Mouse (Mus musculus) neural tube, embryonic 12.5 days (tissue): ENCODE results near the gene Myl6b. TPM values are rescaled to one million over a fixed set of nuclear protein-coding genes. Genes with fewer than 3 reads are reported as not detected.
A peak's percentile ranks its signal among the peaks of the same experiment; 100 is the strongest.

Experiments used
- ATAC-seq: fragments of 200-750 bp; cut with Nextera tagmentation; 2 replicates; pipeline ENCODE4 v1.8.0; 2017; ENCODE audit warnings: low read depth, mild to moderate bottlenecking, moderate TSS enrichment, moderate library complexity; ENCODE audit not compliant: low FRiP score
- H3K27ac ChIP-seq: fragments of 300-500 bp; sonication (generic); 2 replicates; pipeline ENCODE4 v1.5.1; 2016
- H3K27me3 ChIP-seq: fragments of 300-500 bp; sonication (generic); replicated peaks from 2 replicates; pipeline ENCODE4 v1.6.1; 2016; ENCODE audit warnings: mild to moderate bottlenecking
- H3K36me3 ChIP-seq: fragments of 300-500 bp; sonication (generic); 2 replicates; pipeline ENCODE4 v1.6.1; 2016; ENCODE audit warnings: mild to moderate bottlenecking
- H3K4me1 ChIP-seq: fragments of 300-500 bp; sonication (generic); 2 replicates; pipeline ENCODE4 v1.6.1; 2016
- H3K4me2 ChIP-seq: fragments of 300-500 bp; sonication (generic); replicated peaks from 2 replicates; pipeline ENCODE4 v1.6.1; 2016; ENCODE audit warnings: mild to moderate bottlenecking
- H3K4me3 ChIP-seq: fragments of 300-500 bp; sonication (generic); 2 replicates; pipeline ENCODE4 v1.5.1; 2016
- H3K9ac ChIP-seq: fragments of 300-500 bp; sonication (generic); 2 replicates; pipeline ENCODE4 v1.6.1; 2016; ENCODE audit warnings: mild to moderate bottlenecking
- H3K9me3 ChIP-seq: fragments of 300-500 bp; sonication (generic); 2 replicates; pipeline ENCODE4 v1.6.1; 2016; ENCODE audit warnings: mild to moderate bottlenecking
- WGBS: fragments of 180-500 bp; shearing (Covaris S2); methylation state at CpG from one replicate; pipeline ENCODE4 v1.1.7; 2016; 5-methylcytosine and 5-hydroxymethylcytosine counted together
- polyA plus RNA-seq: library from polyadenylated mRNA; unstranded; fragments of >200 nt; fragmentation: Nextera tagmentation; extraction: Ambion mirVana; gene quantifications from 2 replicates; pipeline ENCODE4 v1.2.1, GENCODE M21; 2016

Gene Myl6b
- polyA plus RNA-seq, 1 experiment from 2014 or later = 3.1 TPM

- no peak overlapping the region for H3K27ac ChIP-seq
- no peaks in the 10 kb centered on the region for H3K9me3 ChIP-seq
- no peaks in the 10 kb centered on the region for H3K27me3 ChIP-seq
- H3K4me2 ChIP-seq = no peak overlapping the region
- peaks cover 32% of the 10 kb centered on the region for H3K4me1 ChIP-seq
- peaks cover 64% of the 10 kb centered on the region for H3K36me3 ChIP-seq
- WGBS = 81% methylated on average over 5 of the region's 5 CpGs
- H3K9ac ChIP-seq = no peak overlapping the region
- no peak for ATAC-seq
- no peak overlapping the region for H3K4me3 ChIP-seq
These were observed 8.3 kb downstream of the Myl6b start for GRCm38 (mm10) chr10:128490232-128490631.

GRCm38 (mm10) chr10:128489785-128490184 is 8.7 kb downstream of the Myl6b start:
- Histone ChIP-seq H3K4me3 (no peak overlapping the region), H3K4me2 (no peak overlapping the region), H3K4me1 (peaks cover 28% of the 10 kb centered on the region), H3K9ac (no peak overlapping the region), H3K27me3 (no peaks in the 10 kb centered on the region), H3K9me3 (no peaks in the 10 kb centered on the region), H3K27ac (no peak overlapping the region), H3K36me3 (peaks cover 65% of the 10 kb centered on the region)
- 63% methylated on average over 4 of the region's 4 CpGs for WGBS
- no peak for ATAC-seq

DNA sequence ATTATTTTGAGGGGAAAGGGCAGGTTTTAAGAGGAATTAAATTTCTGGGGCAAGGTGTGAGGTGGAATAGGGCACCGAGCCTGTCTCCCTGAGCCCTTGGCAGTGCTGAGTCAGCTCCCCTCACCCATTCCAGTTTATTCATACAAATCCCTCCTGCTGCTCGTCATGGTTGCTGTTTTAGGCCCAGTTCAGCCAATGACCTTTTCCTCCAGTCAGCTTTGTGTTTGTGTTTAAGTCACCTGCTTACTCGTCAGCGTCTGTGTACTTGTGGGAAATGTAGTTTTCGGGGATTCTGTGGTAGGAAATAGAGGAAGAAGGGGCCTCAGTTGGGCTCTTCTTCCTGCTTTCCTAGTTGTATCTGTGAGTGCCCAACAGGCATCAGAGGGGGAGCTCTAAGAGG is 9.1 kb downstream of the Myl6b start:
- H3K9ac ChIP-seq = no peak overlapping the region
- no peak overlapping the region for H3K4me2 ChIP-seq
- ATAC-seq = no peak
- peaks cover 24% of the 10 kb centered on the region for H3K4me1 ChIP-seq
- H3K9me3 ChIP-seq = no peaks in the 10 kb centered on the region
- no peak overlapping the region for H3K27ac ChIP-seq
- peaks cover 68% of the 10 kb centered on the region for H3K36me3 ChIP-seq
- H3K4me3 ChIP-seq = no peak overlapping the region
- H3K27me3 ChIP-seq = no peaks in the 10 kb centered on the region
- WGBS = 69% methylated on average over 5 of the region's 5 CpGs

- H3K4me3 ChIP-seq = no peak overlapping the region
- ATAC-seq = no peak
- H3K4me2 ChIP-seq = no peak overlapping the region
- H3K27me3 ChIP-seq = no peaks in the 10 kb centered on the region
- H3K4me1 ChIP-seq = peaks cover 22% of the 10 kb centered on the region
- 0 out of 2 replicates have a peak overlapping the region, but pooled peaks have one; percentile 18 for H3K9ac ChIP-seq
- no peak overlapping the region for H3K27ac ChIP-seq
- H3K36me3 ChIP-seq = peaks cover 74% of the 10 kb centered on the region
- 85% methylated on average over 4 of the region's 4 CpGs for WGBS
- H3K9me3 ChIP-seq = no peaks in the 10 kb centered on the region
These were observed 9.7 kb downstream of the Myl6b start for GRCm38 (mm10) chr10:128488776-128489175.

DNA sequence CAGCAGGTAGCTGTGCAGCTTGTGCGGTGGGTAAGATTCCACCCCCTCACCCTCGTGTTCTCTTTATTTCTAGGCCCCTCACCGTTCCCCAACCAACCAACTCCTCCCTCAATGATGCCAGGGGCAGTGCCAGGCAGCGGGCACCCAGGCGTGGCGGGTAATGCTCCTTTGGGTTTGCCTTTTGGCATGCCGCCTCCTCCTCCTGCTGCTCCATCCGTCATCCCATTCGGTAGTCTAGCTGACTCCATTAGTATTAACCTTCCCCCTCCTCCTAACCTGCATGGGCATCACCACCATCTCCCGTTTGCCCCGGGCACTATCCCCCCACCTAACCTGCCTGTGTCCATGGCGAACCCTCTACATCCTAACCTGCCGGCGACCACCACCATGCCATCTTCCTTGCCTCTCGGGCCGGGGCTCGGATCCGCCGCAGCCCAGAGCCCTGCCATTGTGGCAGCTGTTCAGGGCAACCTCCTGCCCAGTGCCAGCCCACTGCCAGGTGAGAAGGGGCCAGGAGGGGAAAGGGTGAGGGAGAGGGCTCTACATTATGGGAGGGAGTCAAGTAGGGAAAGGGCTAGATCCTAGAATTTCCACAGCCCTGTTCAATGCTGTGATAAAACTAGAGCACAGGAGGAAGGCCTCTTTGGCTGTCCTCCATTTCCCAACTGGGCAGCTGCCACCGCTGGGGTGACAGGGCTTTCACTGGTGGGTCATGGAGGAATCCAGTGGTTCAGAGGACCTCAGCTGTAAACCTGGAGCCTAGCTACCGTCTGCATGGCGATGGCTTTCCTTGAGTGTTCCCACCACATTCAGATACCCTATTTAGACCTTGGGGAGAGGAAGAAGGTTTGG is 10.4 kb downstream of the Myl6b start:
- Histone ChIP-seq H3K36me3 (peaks cover 81% of the 10 kb centered on the region), H3K27ac (no peak overlapping the region), H3K4me2 (no peak overlapping the region), H3K9me3 (no peaks in the 10 kb centered on the region), H3K27me3 (no peaks in the 10 kb centered on the region), H3K4me3 (no peak overlapping the region), H3K4me1 (peaks cover 22% of the 10 kb centered on the region), H3K9ac (no peak overlapping the region)
- no peak for ATAC-seq
- 94% methylated on average over 22 of the region's 22 CpGs for WGBS

- Histone ChIP-seq H3K9me3 (no peaks in the 10 kb centered on the region), H3K36me3 (peaks cover 92% of the 10 kb centered on the region), H3K9ac (no peak overlapping the region), H3K27me3 (no peaks in the 10 kb centered on the region), H3K4me3 (no peak overlapping the region), H3K4me1 (peaks cover 6% of the 10 kb centered on the region), H3K27ac (no peak overlapping the region), H3K4me2 (no peak overlapping the region)
- WGBS = 94% methylated on average over 7 of the region's 7 CpGs
- no peak for ATAC-seq
These were observed 12.1 kb downstream of the Myl6b start for GRCm38 (mm10) chr10:128486370-128486769.

GRCm38 (mm10) chr10:128474366-128474765 is 24.1 kb downstream of the Myl6b start:
- Histone ChIP-seq H3K27me3 (no peaks in the 10 kb centered on the region), H3K36me3 (peaks cover 91% of the 10 kb centered on the region), H3K9ac (no peak overlapping the region), H3K4me2 (no peak overlapping the region), H3K27ac (no peak overlapping the region), H3K4me3 (no peak overlapping the region), H3K9me3 (no peaks in the 10 kb centered on the region), H3K4me1 (no peaks in the 10 kb centered on the region)
- no peak for ATAC-seq
- WGBS = 90% methylated on average over 12 of the region's 12 CpGs

- H3K9me3 ChIP-seq = no peaks in the 10 kb centered on the region
- no peaks in the 10 kb centered on the region for H3K27me3 ChIP-seq
- 2% methylated on average over 5 of the region's 5 CpGs for WGBS
- peak overlapping the region; percentile 97 for H3K4me3 ChIP-seq
- H3K9ac ChIP-seq = peak overlapping the region; percentile 99
- peaks cover 32% of the 10 kb centered on the region for H3K36me3 ChIP-seq
- no peak overlapping the region; the same call in 1 of the 2 replicates for H3K27ac ChIP-seq
- peak overlapping the region; percentile 80 for H3K4me2 ChIP-seq
- ATAC-seq = no peak
- H3K4me1 ChIP-seq = peaks cover 12% of the 10 kb centered on the region
These were observed 38.2 kb downstream of the Myl6b start for GRCm38 (mm10) chr10:128460270-128460630.

DNA sequence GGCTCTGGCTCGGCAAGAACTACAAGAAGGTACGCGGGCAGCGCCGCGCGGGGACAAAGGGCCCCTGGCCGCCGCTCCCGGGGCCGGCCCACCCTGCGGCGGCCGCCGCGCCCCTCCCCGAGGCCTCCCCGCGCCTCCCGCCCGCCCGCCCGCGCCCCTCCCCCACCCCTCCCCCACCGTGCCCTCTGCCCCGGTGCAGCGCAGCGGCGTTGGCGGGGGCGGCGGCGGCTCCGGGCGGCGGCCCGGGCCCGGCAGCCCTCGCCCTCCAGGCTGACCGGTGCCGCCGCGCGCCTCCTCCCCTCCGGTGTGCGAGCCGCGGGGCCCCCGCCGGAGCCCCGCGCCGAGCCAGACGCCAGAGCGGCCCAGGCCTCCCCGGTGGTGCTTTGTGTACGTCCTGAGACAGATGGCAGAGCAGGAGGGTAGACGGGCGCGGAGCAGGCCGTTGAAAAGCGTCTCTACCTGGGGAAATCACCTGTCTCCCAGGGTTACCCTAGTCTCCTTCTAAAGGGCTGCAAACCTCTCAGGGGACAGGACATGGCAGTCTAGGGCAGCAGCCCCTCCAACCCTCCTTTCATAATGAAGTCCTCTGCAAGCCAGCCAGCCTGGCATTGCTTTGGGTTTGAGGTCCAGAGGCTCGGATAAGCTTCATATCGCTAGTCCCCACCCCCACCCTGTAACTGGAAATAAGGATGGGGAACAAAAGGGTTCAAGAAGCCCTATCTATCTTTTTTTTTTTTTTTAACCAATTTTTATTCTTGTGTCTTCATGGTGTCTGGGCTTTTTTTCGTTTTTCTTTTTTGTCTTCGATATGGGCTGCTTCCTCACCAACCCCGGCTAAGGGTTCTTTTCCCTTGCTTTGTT is 38.8 kb downstream of the Myl6b start:
- Histone ChIP-seq H3K4me1 (peaks cover 12% of the 10 kb centered on the region), H3K9ac (peak overlapping the region; percentile 99), H3K4me2 (peak overlapping the region; percentile 80), H3K36me3 (peaks cover 28% of the 10 kb centered on the region), H3K4me3 (peak overlapping the region; percentile 97), H3K27ac (peak overlapping the region; percentile 95), H3K9me3 (no peaks in the 10 kb centered on the region), H3K27me3 (no peaks in the 10 kb centered on the region)
- WGBS = 2% methylated on average over 44 of the region's 67 CpGs
- peak; percentile 45 for ATAC-seq

DNA sequence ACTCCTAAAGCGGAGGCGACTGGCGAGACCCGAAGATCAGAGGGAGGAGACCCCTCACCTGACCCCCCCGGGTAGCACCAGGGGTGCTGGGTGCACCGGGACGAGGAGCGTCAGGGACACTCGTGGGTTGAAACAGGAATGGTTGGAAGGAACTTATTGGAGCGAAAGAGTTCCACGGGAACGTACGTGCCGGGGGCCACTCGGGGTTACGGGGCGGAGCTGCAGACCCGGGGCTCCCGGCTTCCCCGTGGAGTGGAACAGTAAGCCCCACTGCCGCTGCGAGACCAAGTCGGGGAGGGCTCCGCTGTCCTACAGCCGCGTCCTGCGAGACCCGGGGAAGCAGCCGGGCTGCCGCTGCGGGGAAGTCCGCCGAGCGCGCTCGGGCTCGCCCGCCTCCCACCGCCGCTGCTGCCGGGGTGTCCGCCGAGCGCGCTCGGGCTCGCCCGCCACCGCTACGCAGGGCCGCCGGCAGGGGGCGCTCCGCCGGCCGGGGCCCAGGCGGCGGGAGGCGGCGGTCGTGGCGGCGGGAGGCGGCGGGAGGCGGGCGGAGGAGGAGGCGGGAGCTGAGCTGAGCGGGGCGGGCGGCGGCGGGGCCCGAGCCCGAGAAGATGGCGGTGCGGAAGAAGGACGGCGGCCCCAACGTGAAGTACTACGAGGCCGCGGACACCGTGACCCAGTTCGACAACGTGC is 39.6 kb downstream of the Myl6b start, which contains the start of gene Smarcc2:
TSS of gene Smarcc2 (plus strand) at position 530 of the 690 bp plus-strand sequence.
- ATAC-seq = peak; percentile 82
- Histone ChIP-seq H3K36me3 (peaks cover 20% of the 10 kb centered on the region), H3K27me3 (no peaks in the 10 kb centered on the region), H3K4me2 (peak within 1 kb of the TSS; percentile 80), H3K27ac (peak within 1 kb of the TSS; percentile 95), H3K9ac (peak within 1 kb of the TSS; percentile 99), H3K9me3 (no peaks in the 10 kb centered on the region), H3K4me3 (peak within 1 kb of the TSS; percentile 97), H3K4me1 (peaks cover 12% of the 10 kb centered on the region)
- under 1% methylated on average over 84 of the region's 86 CpGs for WGBS

DNA sequence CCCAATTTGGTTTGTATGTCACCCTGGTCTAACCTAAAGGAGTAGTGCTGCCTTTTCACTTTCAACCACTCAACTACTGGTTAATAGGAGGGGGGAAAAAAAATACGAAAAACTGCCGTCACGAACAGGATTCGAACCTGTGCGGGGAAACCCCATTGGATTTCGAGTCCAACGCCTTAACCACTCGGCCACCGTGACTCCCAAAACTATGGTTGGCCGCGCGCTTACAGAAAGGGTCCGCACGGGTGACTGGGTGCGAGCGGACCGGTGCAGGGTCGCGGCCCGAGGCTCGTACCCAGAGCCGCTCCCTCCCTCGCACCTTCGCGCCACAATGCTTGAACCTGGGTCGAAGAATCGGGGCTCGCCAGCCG is 40.2 kb downstream of the Myl6b start:
- H3K27me3 ChIP-seq = no peaks in the 10 kb centered on the region
- peak overlapping the region; percentile 97 for H3K4me3 ChIP-seq
- H3K27ac ChIP-seq = peak overlapping the region; percentile 95
- H3K4me1 ChIP-seq = peaks cover 12% of the 10 kb centered on the region
- peaks cover 15% of the 10 kb centered on the region for H3K36me3 ChIP-seq
- peak; percentile 82 for ATAC-seq
- whole genome bisulfite sequencing = under 1% methylated on average over 29 of the region's 29 CpGs
- peak overlapping the region; percentile 99 for H3K9ac ChIP-seq
- peak overlapping the region; percentile 80 for H3K4me2 ChIP-seq
- no peaks in the 10 kb centered on the region for H3K9me3 ChIP-seq

DNA sequence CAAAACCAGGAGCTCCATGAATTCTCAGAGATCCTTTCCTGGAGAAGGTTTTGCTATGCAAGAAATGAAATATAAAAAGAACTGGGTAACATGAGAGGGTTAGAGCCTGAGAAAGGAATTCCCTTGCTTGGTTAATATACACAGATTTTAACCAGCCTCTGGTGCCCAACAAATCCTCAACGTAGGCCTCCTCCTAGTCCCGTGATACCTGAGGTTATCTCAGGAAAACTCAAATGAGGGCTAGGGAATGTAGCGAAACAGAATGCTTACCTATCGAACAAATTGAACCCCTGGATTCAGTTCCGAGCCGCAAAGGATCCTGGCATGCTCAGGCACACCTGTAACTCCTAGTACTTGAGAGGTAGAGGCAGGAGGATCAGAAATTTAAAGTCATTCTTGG is 40.8 kb downstream of the Myl6b start:
- WGBS = 87% methylated on average over 6 of the region's 6 CpGs
- no peak overlapping the region for H3K4me3 ChIP-seq
- peaks cover 8% of the 10 kb centered on the region for H3K36me3 ChIP-seq
- no peak for ATAC-seq
- peak overlapping the region; percentile 80 for H3K4me2 ChIP-seq
- H3K4me1 ChIP-seq = peaks cover 12% of the 10 kb centered on the region
- H3K27me3 ChIP-seq = no peaks in the 10 kb centered on the region
- no peak overlapping the region for H3K9ac ChIP-seq
- no peaks in the 10 kb centered on the region for H3K9me3 ChIP-seq
- no peak overlapping the region for H3K27ac ChIP-seq
